Comparison of ENCODE assay signal across 12 mouse cellular contexts in genomic region chr16:35747417-35748236, GRCm38 (mm10). TPM values are rescaled to one million over a fixed set of nuclear protein-coding genes. Genes with fewer than 3 reads are reported as not detected.
DNase-seq lines count a peak whose midpoint lies in the region; ATAC-seq and TF ChIP-seq lines count a peak whose summit lies in the region.
"Had no signal": no experiment of that assay in that cellular context is flagged by ENCODE, and none has a peak within 500 bp of the region (broad histone marks: within the 10 kb centered on the region; RNA-seq: fewer than 3 reads in every experiment).

No protein-coding gene starts in this region.

- no peak for TF ChIP-seq CTCF in forebrain, postnatal 0 days (IDR thresholded peaks at IDR 0.05; ENCODE audit: low read depth)

- no peak for DNase-seq in forebrain, postnatal 0 days
- DNase-seq in midbrain, embryonic 11.5 days (ENCODE audit: low spot score, missing footprints): peak; percentile 69
- DNase-seq in cerebellum, postnatal 36 days: peak; percentile 27 to 38
- DNase-seq in thymus, postnatal 14 days: peak; percentile 81
- DNase-seq in urinary bladder, postnatal 14 days (ENCODE audit: low spot score): no peak
- no peak for DNase-seq in adrenal gland, postnatal 14 days
- DNase-seq: kidney, adult 11 months; liver, embryonic 13.5 days had no signal

- H3K4me1 ChIP-seq in forebrain, embryonic 16.5 days (replicated peaks; ENCODE audit: control insufficient read depth, insufficient read depth, low read length): peaks cover 12% of the 10 kb centered on the region
- H3K4me1 ChIP-seq in forebrain, postnatal 0 days (ENCODE audit: insufficient read depth): peaks cover 14% of the 10 kb centered on the region
- H3K4me1 ChIP-seq in midbrain, embryonic 11.5 days (ENCODE audit: control insufficient read depth, insufficient read depth, low read length): no peaks in the 10 kb centered on the region
- H3K4me1 ChIP-seq in midbrain, embryonic 15.5 days: no peaks in the 10 kb centered on the region
- H3K4me1 ChIP-seq: liver, embryonic 13.5 days; neural tube, embryonic 12.5 days had no signal

- H3K4me3 ChIP-seq in forebrain, embryonic 16.5 days (replicated peaks; ENCODE audit: low read length): no peak overlapping the region
- H3K4me3 ChIP-seq in forebrain, postnatal 0 days (ENCODE audit: low read depth, low read length): no peak overlapping the region
- H3K4me3 ChIP-seq in midbrain, embryonic 11.5 days (ENCODE audit: low read depth, low read length): no peak overlapping the region
- H3K4me3 ChIP-seq in midbrain, embryonic 15.5 days: no peak overlapping the region
- H3K4me3 ChIP-seq: embryonic facial prominence, embryonic 15.5 days; liver, embryonic 13.5 days; neural tube, embryonic 12.5 days had no signal

- whole genome bisulfite sequencing in forebrain, embryonic 16.5 days: 43% methylated on average over 9 of the region's 9 CpGs
- 44% methylated on average over 9 of the region's 9 CpGs for WGBS in forebrain, postnatal 0 days
- WGBS in midbrain, embryonic 11.5 days: 93% methylated on average over 9 of the region's 9 CpGs
- 79% methylated on average over 9 of the region's 9 CpGs for WGBS in midbrain, embryonic 15.5 days

- no peaks in the 10 kb centered on the region for H3K36me3 ChIP-seq in forebrain, embryonic 16.5 days (ENCODE audit: control insufficient read depth, insufficient read depth)
- no peaks in the 10 kb centered on the region; the same call in 1 of the 2 replicates for H3K36me3 ChIP-seq in forebrain, postnatal 0 days (ENCODE audit: insufficient read depth)
- H3K36me3 ChIP-seq in midbrain, embryonic 11.5 days (ENCODE audit: control insufficient read depth, insufficient read depth, low read length): no peaks in the 10 kb centered on the region
- no peaks in the 10 kb centered on the region for H3K36me3 ChIP-seq in midbrain, embryonic 15.5 days (replicated peaks)
- H3K36me3 ChIP-seq: embryonic facial prominence, embryonic 15.5 days; liver, embryonic 13.5 days; neural tube, embryonic 12.5 days had no signal

- no peaks in the 10 kb centered on the region for H3K27me3 ChIP-seq in forebrain, embryonic 16.5 days (replicated peaks; ENCODE audit: control insufficient read depth, insufficient read depth, low read length)
- no peaks in the 10 kb centered on the region for H3K27me3 ChIP-seq in forebrain, postnatal 0 days (ENCODE audit: insufficient read depth, low read length)
- H3K27me3 ChIP-seq in midbrain, embryonic 11.5 days (ENCODE audit: control insufficient read depth, insufficient read depth, low read length): no peaks in the 10 kb centered on the region
- H3K27me3 ChIP-seq in midbrain, embryonic 15.5 days (replicated peaks): no peaks in the 10 kb centered on the region
- H3K27me3 ChIP-seq: embryonic facial prominence, embryonic 15.5 days; liver, embryonic 13.5 days; neural tube, embryonic 12.5 days had no signal

- H3K27ac ChIP-seq in forebrain, embryonic 16.5 days (ENCODE audit: low read length): no peak overlapping the region
- H3K27ac ChIP-seq in forebrain, postnatal 0 days (ENCODE audit: low read depth, low read length): no peak overlapping the region
- H3K27ac ChIP-seq in midbrain, embryonic 11.5 days (ENCODE audit: low read depth, low read length): no peak overlapping the region
- no peak overlapping the region for H3K27ac ChIP-seq in midbrain, embryonic 15.5 days
- H3K27ac ChIP-seq: embryonic facial prominence, embryonic 15.5 days; liver, embryonic 13.5 days; neural tube, embryonic 12.5 days had no signal

- H3K9ac ChIP-seq in forebrain, embryonic 16.5 days (replicated peaks; ENCODE audit: low read depth, low read length): no peak overlapping the region
- no peak overlapping the region for H3K9ac ChIP-seq in forebrain, postnatal 0 days
- no peak overlapping the region for H3K9ac ChIP-seq in midbrain, embryonic 11.5 days (ENCODE audit: low read length)
- H3K9ac ChIP-seq in midbrain, embryonic 15.5 days: no peak overlapping the region
- H3K9ac ChIP-seq: embryonic facial prominence, embryonic 15.5 days; liver, embryonic 13.5 days; neural tube, embryonic 12.5 days had no signal

- no peak overlapping the region for H3K4me2 ChIP-seq in forebrain, embryonic 16.5 days (ENCODE audit: low read length)
- no peak overlapping the region for H3K4me2 ChIP-seq in forebrain, postnatal 0 days (ENCODE audit: low read depth)
- no peak overlapping the region for H3K4me2 ChIP-seq in midbrain, embryonic 11.5 days
- H3K4me2 ChIP-seq in midbrain, embryonic 15.5 days: no peak overlapping the region
- H3K4me2 ChIP-seq: embryonic facial prominence, embryonic 15.5 days; liver, embryonic 13.5 days; neural tube, embryonic 12.5 days had no signal

- peak; percentile 54 for ATAC-seq in forebrain, embryonic 16.5 days
- no peak for ATAC-seq in forebrain, postnatal 0 days
- no peak for ATAC-seq in midbrain, embryonic 11.5 days (ENCODE audit: low FRiP score)
- ATAC-seq in midbrain, embryonic 15.5 days (replicated peaks): no peak

- no peaks in the 10 kb centered on the region for H3K9me3 ChIP-seq in forebrain, embryonic 16.5 days (ENCODE audit: control insufficient read depth, low read length)
- H3K9me3 ChIP-seq in forebrain, postnatal 0 days (ENCODE audit: low read length): no peaks in the 10 kb centered on the region
- H3K9me3 ChIP-seq in midbrain, embryonic 11.5 days (ENCODE audit: control insufficient read depth, low read length): no peaks in the 10 kb centered on the region
- H3K9me3 ChIP-seq in midbrain, embryonic 15.5 days: no peaks in the 10 kb centered on the region
- H3K9me3 ChIP-seq: embryonic facial prominence, embryonic 15.5 days; liver, embryonic 13.5 days; neural tube, embryonic 12.5 days had no signal

RNA-seq across cellular contexts. Expression of gene Dirc2, which starts 21.5 kb away (rescaled TPM):
- polyA plus RNA-seq in forebrain, embryonic 16.5 days (2015; fragmentation: Nextera tagmentation; extraction: Ambion mirVana): 36.4 and 40.1 TPM in 2 replicates
- 80.9 and 90.9 TPM in 2 replicates for total RNA-seq in forebrain, postnatal 0 days (2014; rRNA removed)
- polyA plus RNA-seq in forebrain, postnatal 0 days (2015; fragmentation: Nextera tagmentation; extraction: Ambion mirVana): 41.6 and 50.1 TPM in 2 replicates
- 17.5 and 19.3 TPM in 2 replicates for polyA plus RNA-seq in midbrain, embryonic 11.5 days (2014; fragmentation: Nextera tagmentation; extraction: Ambion mirVana)
- polyA plus RNA-seq in midbrain, embryonic 15.5 days (2015; fragmentation: Nextera tagmentation; extraction: Ambion mirVana): 31.4 TPM in 2 replicates
- total RNA-seq in adrenal gland, postnatal 14 days (2021): 28.3 and 32.9 TPM in 2 replicates

RNA-seq across cellular contexts. Expression of gene Hspbap1, which starts 22.5 kb away (rescaled TPM):
- 21.8 and 25.5 TPM in 2 replicates for polyA plus RNA-seq in forebrain, embryonic 16.5 days (2015; fragmentation: Nextera tagmentation; extraction: Ambion mirVana)
- total RNA-seq in forebrain, postnatal 0 days (2014; rRNA removed): 7.2 and 8.2 TPM in 2 replicates
- 5.1 and 6.8 TPM in 2 replicates for polyA plus RNA-seq in forebrain, postnatal 0 days (2015; fragmentation: Nextera tagmentation; extraction: Ambion mirVana)
- 21.5 and 22.7 TPM in 2 replicates for polyA plus RNA-seq in midbrain, embryonic 11.5 days (2014; fragmentation: Nextera tagmentation; extraction: Ambion mirVana)
- 17.2 and 18.5 TPM in 2 replicates for polyA plus RNA-seq in midbrain, embryonic 15.5 days (2015; fragmentation: Nextera tagmentation; extraction: Ambion mirVana)
- 5.3 and 6.0 TPM in 2 replicates for total RNA-seq in adrenal gland, postnatal 14 days (2021)

Comparison
In these comparisons a context has a peak if more than half of its experiments do, and no peak if none do; other contexts are left out.
1. DNase-seq: peak in midbrain, embryonic 11.5 days (single experiment), cerebellum, postnatal 36 days (2 of 2) and thymus, postnatal 14 days (single experiment); none in forebrain, postnatal 0 days (single experiment), urinary bladder, postnatal 14 days (single experiment) and adrenal gland, postnatal 14 days (single experiment).